Mouse (Mus musculus) spleen, adult 2 months (tissue): ENCODE results near the gene Tmem54. TPM values are rescaled to one million over a fixed set of nuclear protein-coding genes. Genes with fewer than 3 reads are reported as not detected.

ENCODE experiments used
- DNase-seq, 2 experiments: peaks; one replicate each; pipeline versions ENCODE4 v3.0.0 to v3.0.0-alpha.2; 2012 to 2021; ENCODE audit warnings: low spot score in 2 of 2, low read depth in 1 of 2
- H3K27ac ChIP-seq: fragments of 200-500 bp; 2 replicates; pipeline ENCODE4 v1.5.1; 2012; ENCODE audit warnings: low read length, inconsistent platforms; ENCODE audit not compliant: insufficient read depth
- H3K27me3 ChIP-seq: fragments of 200-500 bp; 2 replicates; pipeline ENCODE4 v1.6.1; 2012; ENCODE audit warnings: mild to moderate bottlenecking, moderate library complexity, low read length, inconsistent platforms; ENCODE audit not compliant: control insufficient read depth, insufficient read depth
- H3K36me3 ChIP-seq: fragments of 200-500 bp; 2 replicates; pipeline ENCODE4 v1.6.1; 2012; ENCODE audit warnings: mild to moderate bottlenecking, low read length, inconsistent platforms; ENCODE audit not compliant: control insufficient read depth, insufficient read depth
- H3K4me1 ChIP-seq: fragments of 200-500 bp; 2 replicates; pipeline ENCODE4 v1.6.1; 2011; ENCODE audit warnings: inconsistent platforms; ENCODE audit not compliant: control insufficient read depth, insufficient read depth, insufficient read length
- H3K4me3 ChIP-seq: fragments of 200-500 bp; 2 replicates; pipeline ENCODE4 v1.5.1; 2011; ENCODE audit warnings: mild to moderate bottlenecking, inconsistent platforms; ENCODE audit not compliant: insufficient read depth, insufficient read length; ENCODE audit errors: extremely low read depth
- CTCF ChIP-seq: fragments of 200-500 bp; IDR thresholded peaks from 2 replicates; pipeline ENCODE4 v1.5.1; 2011; ENCODE audit warnings: mild to moderate bottlenecking, inconsistent platforms; ENCODE audit not compliant: insufficient read depth, insufficient read length, insufficient replicate concordance; ENCODE audit errors: extremely low read depth
- POLR2A ChIP-seq: fragments of 200-500 bp; IDR thresholded peaks from 2 replicates; pipeline ENCODE4 v1.6.1; 2011; ENCODE audit warnings: low read depth, low read length, inconsistent platforms
- WGBS: fragments of 180-500 bp; shearing (Covaris S2); methylation state at CpG from one replicate; pipeline ENCODE4 v1.1.7; 2018; 5-methylcytosine and 5-hydroxymethylcytosine counted together
- polyA plus RNA-seq: library from polyadenylated mRNA; depleted of rRNA; stranded (reverse); fragments of >200 nt; gene quantifications from 2 replicates; pipeline ENCODE4 v1.2.3, GENCODE M21; 2012; rRNA removed

Tmem54 gene
- polyA plus RNA-seq, 1 experiment: 0.60 TPM

- H3K27ac ChIP-seq: no peak overlapping the region
- H3K4me1 ChIP-seq: no peaks in the 10 kb centered on the region; the same call in 1 of the 2 replicates
- DNase-seq: no peak
- no peak overlapping the region for H3K4me3 ChIP-seq
- H3K36me3 ChIP-seq: peaks cover 23% of the 10 kb centered on the region
- 93% methylated on average over 13 of the region's 13 CpGs for WGBS
- no peaks in the 10 kb centered on the region for H3K27me3 ChIP-seq
- no peak for TF ChIP-seq CTCF
- TF ChIP-seq POLR2A: no peak
Measured at GRCm38 (mm10) chr4:129147552-129148103, 42.3 kb downstream of the Tmem54 start.

- no peaks in the 10 kb centered on the region; the same call in 1 of the 2 replicates for H3K4me1 ChIP-seq
- TF ChIP-seq CTCF (no peak), POLR2A (no peak)
- H3K4me3 ChIP-seq: no peak overlapping the region
- H3K27ac ChIP-seq: no peak overlapping the region
- WGBS: 94% methylated on average over 1 of the region's 1 CpGs
- no peak for DNase-seq
- H3K27me3 ChIP-seq: no peaks in the 10 kb centered on the region
- H3K36me3 ChIP-seq: peaks cover 31% of the 10 kb centered on the region
Measured at GRCm38 (mm10) chr4:129149321-129149720, 44.0 kb downstream of the Tmem54 start.

- Histone ChIP-seq H3K27ac (no peak overlapping the region), H3K4me3 (no peak overlapping the region), H3K36me3 (peaks cover 35% of the 10 kb centered on the region), H3K27me3 (no peaks in the 10 kb centered on the region), H3K4me1 (no peaks in the 10 kb centered on the region)
- TF ChIP-seq CTCF: no peak
- TF ChIP-seq POLR2A: no peak
- WGBS: 87% methylated on average over 4 of the region's 4 CpGs
- DNase-seq: no peak
Measured at GRCm38 (mm10) chr4:129151276-129151811, 46.0 kb downstream of the Tmem54 start.

GRCm38 (mm10) chr4:129157541-129157940, 52.2 kb downstream of the Tmem54 start:
- Histone ChIP-seq H3K36me3 (peaks cover 19% of the 10 kb centered on the region), H3K4me1 (no peaks in the 10 kb centered on the region), H3K27me3 (no peaks in the 10 kb centered on the region), H3K27ac (no peak overlapping the region), H3K4me3 (no peak overlapping the region)
- 93% methylated on average over 5 of the region's 5 CpGs for WGBS
- DNase-seq: no peak
- TF ChIP-seq POLR2A (no peak), CTCF (no peak)

GRCm38 (mm10) chr4:129158549-129158948, 53.2 kb downstream of the Tmem54 start:
- Histone ChIP-seq H3K4me1 (no peaks in the 10 kb centered on the region), H3K36me3 (peaks cover 17% of the 10 kb centered on the region), H3K4me3 (no peak overlapping the region), H3K27me3 (no peaks in the 10 kb centered on the region), H3K27ac (no peak overlapping the region)
- no peak for DNase-seq
- TF ChIP-seq CTCF (no peak), POLR2A (no peak)
- 78% methylated on average over 3 of the region's 3 CpGs for WGBS

GRCm38 (mm10) chr4:129161076-129161475, 55.7 kb downstream of the Tmem54 start:
- Histone ChIP-seq H3K27ac (no peak overlapping the region), H3K4me1 (no peaks in the 10 kb centered on the region), H3K4me3 (no peak overlapping the region), H3K27me3 (no peaks in the 10 kb centered on the region), H3K36me3 (peaks cover 13% of the 10 kb centered on the region)
- TF ChIP-seq CTCF: no peak
- no peak for TF ChIP-seq POLR2A
- DNase-seq: no peak
- WGBS: 97% methylated on average over 1 of the region's 1 CpGs

Other genes with a start within 250 kb of the Tmem54 start
- gene Trim62, start 222.0 kb upstream of the Tmem54 start, polyA plus RNA-seq: 3.9 and 5.6 TPM in 2 replicates
- gene Azin2, start 143.1 kb upstream of the Tmem54 start, polyA plus RNA-seq: 5.3 and 6.4 TPM in 2 replicates
- 32.0 and 32.2 TPM in 2 replicates for gene Ak2, start 113.6 kb upstream of the Tmem54 start, polyA plus RNA-seq
- 109 and 136 TPM in 2 replicates for gene Rnf19b, start 47.3 kb upstream of the Tmem54 start, polyA plus RNA-seq
- 0.05 TPM in 1 of 2 replicates, not detected in the other for gene Hpca, start 16.5 kb downstream of the Tmem54 start, polyA plus RNA-seq
- gene Fndc5, start 31.5 kb downstream of the Tmem54 start, polyA plus RNA-seq: 0.58 and 0.70 TPM in 2 replicates
- gene S100pbp, start 84.2 kb downstream of the Tmem54 start, polyA plus RNA-seq: 14.7 and 16.3 TPM in 2 replicates
- gene Yars, start 84.2 kb downstream of the Tmem54 start, polyA plus RNA-seq: 8.6 and 10.9 TPM in 2 replicates
- gene C77080, start 155.9 kb downstream of the Tmem54 start, polyA plus RNA-seq: 2.9 and 3.5 TPM in 2 replicates
- 0.63 and 1.00 TPM in 2 replicates for gene Sync, start 182.1 kb downstream of the Tmem54 start, polyA plus RNA-seq
- gene Rbbp4, start 229.8 kb downstream of the Tmem54 start, polyA plus RNA-seq: 16.3 and 16.6 TPM in 2 replicates
- 8.2 and 9.2 TPM in 2 replicates for gene Zbtb8os, start 230.1 kb downstream of the Tmem54 start, polyA plus RNA-seq